Mouse (Mus musculus) limb, embryonic 13.5 days (tissue): ENCODE data around the gene Agtpbp1. TPM values are rescaled to one million over a fixed set of nuclear protein-coding genes. Genes with fewer than 3 reads are reported as not detected.
A peak's percentile ranks its signal among the peaks of the same experiment; 100 is the strongest.
"Not testable (repeated sequence)": the region's sequence is repeated elsewhere in the genome, so short reads cannot be mapped to it uniquely, and the experiment has no call there.

Experiments
- ATAC-seq: fragments of 200-750 bp; cut with Nextera tagmentation; 2 replicates; pipeline ENCODE4 v1.8.0; 2017; ENCODE audit warnings: low read depth, moderate number of reproducible peaks, moderate TSS enrichment; ENCODE audit not compliant: low FRiP score
- H3K27ac ChIP-seq: fragments of 300-500 bp; sonication (generic); 2 replicates; pipeline ENCODE4 v1.5.1; 2015; ENCODE audit warnings: inconsistent platforms, mild to moderate bottlenecking, moderate library complexity
- H3K27me3 ChIP-seq: fragments of 300-500 bp; sonication (generic); 2 replicates; pipeline ENCODE4 v1.6.1; 2015; ENCODE audit warnings: mild to moderate bottlenecking, inconsistent platforms
- H3K36me3 ChIP-seq: fragments of 300-500 bp; sonication (generic); 2 replicates; pipeline ENCODE4 v1.6.1; 2015; ENCODE audit warnings: inconsistent platforms, mild to moderate bottlenecking, moderate library complexity
- H3K4me1 ChIP-seq: fragments of 300-500 bp; sonication (generic); 2 replicates; pipeline ENCODE4 v1.6.1; 2015; ENCODE audit warnings: inconsistent platforms
- H3K4me2 ChIP-seq: fragments of 300-500 bp; sonication (generic); replicated peaks from 2 replicates; pipeline ENCODE4 v1.6.1; 2015; ENCODE audit warnings: inconsistent platforms, mild to moderate bottlenecking, moderate library complexity
- H3K4me3 ChIP-seq: fragments of 300-500 bp; sonication (generic); 2 replicates; pipeline ENCODE4 v1.5.1; 2015; ENCODE audit warnings: moderate library complexity, mild to moderate bottlenecking, inconsistent platforms
- H3K9ac ChIP-seq: fragments of 300-500 bp; sonication (generic); 2 replicates; pipeline ENCODE4 v1.6.1; 2015; ENCODE audit warnings: mild to moderate bottlenecking, inconsistent platforms
- H3K9me3 ChIP-seq: fragments of 300-500 bp; sonication (generic); 2 replicates; pipeline ENCODE4 v1.6.1; 2016; ENCODE audit warnings: inconsistent platforms
- whole genome bisulfite sequencing: fragments of 180-500 bp; shearing (Covaris S2); methylation state at CpG from one replicate; pipeline ENCODE4 v1.1.7; 2015; 5-methylcytosine and 5-hydroxymethylcytosine counted together
- polyA plus RNA-seq: library from polyadenylated mRNA; unstranded; fragments of >200 nt; fragmentation: Nextera tagmentation; extraction: Ambion mirVana; gene quantifications from 2 replicates; pipeline ENCODE4 v1.2.1, GENCODE M21; 2015

The Agtpbp1 gene
- polyA plus RNA-seq, 1 experiment from 2014 or later, result 12.4 TPM

GRCm38 (mm10) chr13:59605221-59605922 lies 20.3 kb upstream of the Agtpbp1 start:
- Histone ChIP-seq H3K4me2 (no peak overlapping the region), H3K4me3 (no peak overlapping the region), H3K27ac (no peak overlapping the region), H3K4me1 (no peaks in the 10 kb centered on the region), H3K9ac (no peak overlapping the region), H3K9me3 (no peaks in the 10 kb centered on the region), H3K36me3 (peaks cover 92% of the 10 kb centered on the region), H3K27me3 (no peaks in the 10 kb centered on the region)
- no peak for ATAC-seq
- 89% methylated on average over 10 of the region's 10 CpGs for WGBS

GRCm38 (mm10) chr13:59604511-59604910 lies 19.5 kb upstream of the Agtpbp1 start:
- Histone ChIP-seq H3K9ac (no peak overlapping the region), H3K4me2 (no peak overlapping the region), H3K27ac (no peak overlapping the region), H3K4me1 (no peaks in the 10 kb centered on the region), H3K4me3 (no peak overlapping the region), H3K9me3 (no peaks in the 10 kb centered on the region), H3K27me3 (no peaks in the 10 kb centered on the region), H3K36me3 (peaks cover 92% of the 10 kb centered on the region)
- ATAC-seq, result no peak
- 88% methylated on average over 1 of the region's 1 CpGs for WGBS

GRCm38 (mm10) chr13:59603096-59603495 lies 18.1 kb upstream of the Agtpbp1 start:
- Histone ChIP-seq H3K36me3 (peaks cover 82% of the 10 kb centered on the region), H3K9me3 (no peaks in the 10 kb centered on the region), H3K27me3 (no peaks in the 10 kb centered on the region), H3K4me3 (no peak overlapping the region), H3K9ac (no peak overlapping the region), H3K4me1 (no peaks in the 10 kb centered on the region), H3K27ac (no peak overlapping the region), H3K4me2 (no peak overlapping the region)
- WGBS, result 91% methylated on average over 5 of the region's 5 CpGs
- no peak for ATAC-seq

GRCm38 (mm10) chr13:59592630-59593029 lies 7.6 kb upstream of the Agtpbp1 start:
- no peak for ATAC-seq
- Histone ChIP-seq H3K9me3 (no peaks in the 10 kb centered on the region), H3K4me3 (no peak overlapping the region), H3K27me3 (no peaks in the 10 kb centered on the region), H3K4me2 (no peak overlapping the region), H3K4me1 (peaks cover 4% of the 10 kb centered on the region), H3K27ac (no peak overlapping the region), H3K9ac (no peak overlapping the region), H3K36me3 (peaks cover 89% of the 10 kb centered on the region)
- 88% methylated on average over 1 of the region's 1 CpGs for WGBS

GRCm38 (mm10) chr13:59592058-59592457 lies 7.0 kb upstream of the Agtpbp1 start:
- not testable (repeated sequence) for H3K9ac ChIP-seq, ATAC-seq, H3K4me1 ChIP-seq, H3K4me2 ChIP-seq, H3K27me3 ChIP-seq, H3K9me3 ChIP-seq, H3K4me3 ChIP-seq, H3K27ac ChIP-seq
- WGBS, result 91% methylated on average over 3 of the region's 3 CpGs
- peaks cover 89% of the 10 kb centered on the region for H3K36me3 ChIP-seq

GRCm38 (mm10) chr13:59590691-59591090 lies 5.7 kb upstream of the Agtpbp1 start:
- no peak overlapping the region for H3K27ac ChIP-seq
- H3K9me3 ChIP-seq, result no peaks in the 10 kb centered on the region
- peaks cover 22% of the 10 kb centered on the region for H3K4me1 ChIP-seq
- 93% methylated on average over 4 of the region's 4 CpGs for WGBS
- H3K9ac ChIP-seq, result no peak overlapping the region
- ATAC-seq, result no peak
- no peaks in the 10 kb centered on the region for H3K27me3 ChIP-seq
- H3K4me2 ChIP-seq, result no peak overlapping the region
- H3K4me3 ChIP-seq, result no peak overlapping the region
- H3K36me3 ChIP-seq, result peaks cover 76% of the 10 kb centered on the region

GRCm38 (mm10) chr13:59589672-59590071 lies 4.6 kb upstream of the Agtpbp1 start:
- no peak overlapping the region for H3K9ac ChIP-seq
- H3K36me3 ChIP-seq, result peaks cover 70% of the 10 kb centered on the region
- no peak overlapping the region for H3K27ac ChIP-seq
- ATAC-seq, result no peak
- no peaks in the 10 kb centered on the region for H3K27me3 ChIP-seq
- H3K9me3 ChIP-seq, result no peaks in the 10 kb centered on the region
- H3K4me3 ChIP-seq, result no peak overlapping the region
- 91% methylated on average over 4 of the region's 4 CpGs for WGBS
- no peak overlapping the region for H3K4me2 ChIP-seq
- H3K4me1 ChIP-seq, result peaks cover 22% of the 10 kb centered on the region

GRCm38 (mm10) chr13:59587201-59587600 lies 2.2 kb upstream of the Agtpbp1 start:
- Histone ChIP-seq H3K9ac (peak overlapping the region; percentile 39; the same call in 1 of the 2 replicates), H3K9me3 (no peaks in the 10 kb centered on the region), H3K4me3 (no peak overlapping the region), H3K27me3 (no peaks in the 10 kb centered on the region), H3K4me2 (peak overlapping the region; percentile 87), H3K27ac (no peak overlapping the region), H3K4me1 (peaks cover 22% of the 10 kb centered on the region), H3K36me3 (peaks cover 46% of the 10 kb centered on the region)
- no peak for ATAC-seq
- WGBS, result 93% methylated on average over 2 of the region's 2 CpGs

GRCm38 (mm10) chr13:59585648-59586005 lies 600 bp upstream of the Agtpbp1 start:
- WGBS, result under 1% methylated on average over 26 of the region's 28 CpGs
- no peaks in the 10 kb centered on the region for H3K27me3 ChIP-seq
- no peak for ATAC-seq

GRCm38 (mm10) chr13:59584481-59584880 lies 546 bp downstream of the Agtpbp1 start:
- H3K9ac ChIP-seq, result peak overlapping the region; percentile 67
- peak; percentile 48 for ATAC-seq
- no peaks in the 10 kb centered on the region for H3K27me3 ChIP-seq
- peak overlapping the region; percentile 93 for H3K4me3 ChIP-seq
- WGBS, result under 1% methylated on average over 9 of the region's 9 CpGs
- peaks cover 22% of the 10 kb centered on the region for H3K4me1 ChIP-seq
- H3K4me2 ChIP-seq, result peak overlapping the region; percentile 84
- peaks cover 19% of the 10 kb centered on the region for H3K36me3 ChIP-seq
- peak overlapping the region; percentile 67 for H3K27ac ChIP-seq
- H3K9me3 ChIP-seq, result 0 out of 2 replicates have a peak, but pooled peaks cover 4% of the 10 kb centered on the region

More at GRCm38 (mm10) chr13:59585648-59586005, 600 bp upstream of the Agtpbp1 start:
- Histone ChIP-seq H3K27ac (peak overlapping the region; percentile 61; the same call in 1 of the 2 replicates), H3K4me2 (peak overlapping the region; percentile 87), H3K9me3 (0 out of 2 replicates have a peak, but pooled peaks cover 4% of the 10 kb centered on the region), H3K36me3 (peaks cover 31% of the 10 kb centered on the region), H3K4me1 (peaks cover 22% of the 10 kb centered on the region), H3K9ac (peak overlapping the region; percentile 90), H3K4me3 (peak overlapping the region; percentile 93)

GRCm38 (mm10) chr13:59580954-59581353 lies 4.1 kb downstream of the Agtpbp1 start:
- WGBS, result 97% methylated on average over 4 of the region's 4 CpGs
- Histone ChIP-seq H3K9me3 (0 out of 2 replicates have a peak, but pooled peaks cover 4% of the 10 kb centered on the region), H3K4me3 (no peak overlapping the region), H3K4me2 (no peak overlapping the region), H3K27ac (no peak overlapping the region), H3K4me1 (peaks cover 1% of the 10 kb centered on the region), H3K27me3 (no peaks in the 10 kb centered on the region), H3K36me3 (no peaks in the 10 kb centered on the region), H3K9ac (no peak overlapping the region)
- ATAC-seq, result no peak

GRCm38 (mm10) chr13:59572549-59572948 lies 12.5 kb downstream of the Agtpbp1 start:
- no peaks in the 10 kb centered on the region for H3K36me3 ChIP-seq
- H3K4me3 ChIP-seq, result no peak overlapping the region
- no peaks in the 10 kb centered on the region for H3K9me3 ChIP-seq
- no peak overlapping the region for H3K4me2 ChIP-seq
- no peak overlapping the region for H3K9ac ChIP-seq
- ATAC-seq, result no peak
- no peak overlapping the region for H3K27ac ChIP-seq
- no peaks in the 10 kb centered on the region for H3K27me3 ChIP-seq
- WGBS, result 83% methylated on average over 2 of the region's 2 CpGs
- H3K4me1 ChIP-seq, result no peaks in the 10 kb centered on the region

- Histone ChIP-seq H3K4me2 (no peak overlapping the region), H3K9ac (no peak overlapping the region), H3K9me3 (no peaks in the 10 kb centered on the region), H3K4me1 (no peaks in the 10 kb centered on the region), H3K36me3 (no peaks in the 10 kb centered on the region), H3K27ac (no peak overlapping the region), H3K27me3 (no peaks in the 10 kb centered on the region), H3K4me3 (no peak overlapping the region)
- ATAC-seq, result no peak
- WGBS, result 89% methylated on average over 6 of the region's 6 CpGs
Measured at GRCm38 (mm10) chr13:59571107-59571506, 13.9 kb downstream of the Agtpbp1 start.
